Mouse (Mus musculus) c-Kit-negative CD71-positive TER-119-positive erythroid progenitor cells, embryonic 14.5 days (primary cell): ENCODE measurements at regions not wholly inside any gene's neighbourhood (a gene's known extent, or its start where the extent isn't known, plus 50 kb on each side); places are given as distances from the start of the nearest gene placed in this dataset.

Experiments
- DNase-seq: peaks from one replicate; pipeline ENCODE4 v3.0.0-alpha.2; 2013; ENCODE audit warnings: low read depth, low spot score

- DNase-seq = no peak
Observed at GRCm38 (mm10) chr2:174848981-174849681, 88.7 kb downstream of the Edn3 start.

DNA sequence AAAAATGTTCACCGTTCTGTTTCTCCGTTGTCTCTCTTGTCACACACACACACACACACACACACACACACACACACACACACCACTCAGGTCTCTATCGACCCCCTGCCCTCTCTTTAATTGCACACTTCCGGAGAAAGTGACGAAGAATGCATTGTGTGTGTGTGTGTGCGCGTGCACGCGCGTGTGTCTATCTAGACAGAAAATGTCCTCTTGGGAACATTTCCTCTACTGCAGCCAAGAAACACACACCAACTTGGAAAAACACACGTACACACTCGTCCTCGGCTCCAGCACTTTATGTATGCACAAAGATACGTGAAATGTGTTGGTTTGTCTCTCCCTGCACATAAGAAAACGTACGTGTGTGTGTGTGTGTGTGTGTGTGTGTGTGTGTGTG is 90.4 kb downstream of the Edn3 start:
- no peak for DNase-seq

GRCm38 (mm10) chr2:174851525-174852330 is 91.3 kb downstream of the Edn3 start:
- no peak for DNase-seq

GRCm38 (mm10) chr2:174853786-174854185 is 93.4 kb downstream of the Edn3 start:
- no peak for DNase-seq

DNA sequence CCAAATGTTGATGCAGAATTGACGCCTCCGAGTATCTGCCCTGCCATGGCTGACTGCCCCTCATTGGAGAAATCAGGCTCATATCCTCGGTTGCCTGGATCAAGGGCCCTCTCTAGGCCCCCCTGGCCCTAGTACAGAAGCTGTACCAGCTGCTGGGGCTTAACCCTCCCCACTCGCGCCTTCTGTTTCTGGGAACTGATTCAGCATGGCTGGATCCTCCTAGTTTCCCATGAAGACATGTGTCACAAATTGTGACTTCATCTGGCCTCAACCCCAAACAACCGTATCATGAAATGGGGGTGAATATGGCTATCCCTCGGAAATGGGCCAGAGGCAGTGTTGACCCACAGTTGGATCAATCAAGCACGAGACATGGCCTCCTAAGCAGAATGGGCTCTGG is 95.1 kb downstream of the Edn3 start:
- no peak for DNase-seq

- DNase-seq = no peak
Observed at GRCm38 (mm10) chr2:174856135-174856534, 95.7 kb downstream of the Edn3 start.

DNA sequence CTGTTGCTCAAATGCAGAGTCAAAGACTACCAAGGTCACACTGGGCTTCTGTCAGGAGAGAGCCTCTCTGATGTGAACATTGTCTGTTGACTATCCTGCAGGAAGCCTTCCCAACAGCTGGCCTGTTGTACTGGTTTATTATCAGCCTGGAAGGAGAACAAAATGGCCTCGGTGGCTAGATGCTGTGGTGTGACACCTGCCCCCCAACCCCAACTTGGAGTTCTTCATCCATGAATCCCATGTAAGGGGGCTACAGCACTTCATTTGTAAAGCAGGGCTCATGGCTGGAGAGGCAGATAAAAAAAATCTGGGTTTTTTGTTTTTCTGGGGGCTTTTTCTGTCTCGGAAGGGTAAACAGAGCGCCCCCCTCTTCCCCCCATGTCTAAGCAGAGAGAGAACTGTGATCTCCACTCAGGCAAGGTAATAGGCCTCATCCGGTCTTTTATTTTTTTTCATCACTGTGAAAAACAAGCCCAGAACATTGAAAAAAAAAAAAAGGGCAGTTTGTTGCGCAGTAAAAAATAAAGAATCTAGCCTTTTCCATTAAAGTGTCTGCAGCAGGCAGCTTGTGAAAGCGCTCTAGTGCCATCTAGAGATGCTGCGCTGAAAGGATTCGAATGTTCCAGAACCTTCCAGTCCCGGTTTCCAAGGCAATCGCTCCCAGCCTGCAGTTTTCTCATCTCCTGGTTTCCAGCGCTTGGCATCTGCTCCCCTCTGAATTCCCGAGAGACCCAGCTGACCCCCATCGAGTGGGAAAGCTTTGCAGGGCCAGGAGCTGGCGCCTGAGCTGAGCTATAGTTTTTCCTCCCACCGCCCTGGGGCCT is 97.8 kb downstream of the Edn3 start:
- no peak for DNase-seq

DNA sequence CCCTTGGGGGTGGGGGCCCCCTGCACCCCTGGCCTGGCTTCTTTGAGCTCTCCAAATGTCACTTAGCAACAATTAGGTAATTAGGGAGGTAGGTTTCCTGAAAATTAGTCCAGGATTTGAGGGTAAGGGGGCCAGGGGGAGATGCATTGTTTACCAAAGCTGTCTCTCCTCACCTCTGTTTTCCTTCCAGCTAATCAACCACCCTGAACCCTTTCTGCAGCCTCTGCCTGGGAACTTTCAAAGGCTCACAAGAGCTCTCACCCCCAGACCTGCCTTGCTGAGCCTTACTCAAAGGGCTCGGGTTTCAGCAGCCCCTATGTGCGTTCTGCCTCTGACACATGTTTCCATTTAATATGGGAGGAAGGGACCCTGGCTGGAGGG is 98.4 kb downstream of the Edn3 start:
- DNase-seq = no peak

DNA sequence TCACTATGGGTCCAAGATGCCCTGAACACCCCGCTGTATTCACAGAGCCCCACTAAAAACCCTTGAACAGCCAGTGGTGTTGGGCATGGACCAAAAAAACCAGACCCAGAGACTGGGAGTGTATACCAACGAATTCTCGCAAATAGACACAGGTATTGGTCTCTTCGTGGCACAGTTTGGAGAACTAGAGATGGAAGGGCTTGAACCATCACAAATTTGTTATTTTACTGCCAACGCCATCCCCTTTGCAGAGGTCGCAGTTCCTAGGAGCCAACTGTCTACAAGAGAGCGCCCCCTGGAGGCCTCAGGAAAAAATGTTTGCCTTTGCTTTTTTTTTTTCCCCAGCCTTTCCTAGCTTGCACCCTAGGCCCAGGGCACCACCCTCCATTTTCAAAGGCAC is 99.1 kb downstream of the Edn3 start:
- DNase-seq = peak; percentile 2

DNA sequence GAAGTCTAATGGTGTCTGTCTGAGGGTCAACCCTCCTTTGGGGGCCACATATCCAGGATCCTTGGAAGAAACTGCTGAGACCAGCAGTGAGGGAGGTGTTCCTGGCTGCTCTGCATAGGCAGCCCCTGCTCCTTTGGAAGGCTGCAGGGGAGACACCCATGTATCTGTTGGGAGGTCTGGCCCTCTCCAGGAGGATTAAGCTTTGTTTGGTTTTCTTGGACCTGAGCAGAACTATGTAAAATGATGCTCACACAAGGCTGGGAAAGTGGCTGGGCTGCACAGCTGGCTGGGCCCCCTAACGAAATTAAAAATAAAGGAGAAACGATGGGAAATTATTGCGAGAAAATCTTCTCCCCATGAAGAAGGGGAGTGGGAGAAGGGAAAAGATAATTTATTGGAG is 104.2 kb downstream of the Edn3 start:
- no peak for DNase-seq

- no peak for DNase-seq
Observed at GRCm38 (mm10) chr2:174866546-174866945, 106.1 kb downstream of the Edn3 start.

DNA sequence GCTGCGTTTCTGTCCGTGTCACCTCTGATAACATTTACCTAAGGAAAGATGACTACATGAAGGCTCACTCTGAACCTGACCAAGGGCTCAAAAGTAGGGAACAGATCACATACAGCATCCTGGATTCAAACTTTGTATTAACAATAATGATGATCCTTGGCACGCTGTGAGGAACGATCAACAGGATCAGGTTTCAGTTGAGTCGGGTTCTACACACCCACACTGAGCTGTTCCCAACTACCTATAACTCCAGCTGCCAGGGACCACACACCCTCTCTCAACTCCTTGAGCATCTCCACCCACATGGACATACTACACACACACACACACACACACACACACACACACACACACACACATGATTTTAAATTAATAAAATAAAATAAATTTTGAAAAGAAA is 107.0 kb downstream of the Edn3 start:
- no peak for DNase-seq

- no peak for DNase-seq
Observed at GRCm38 (mm10) chr2:174868186-174868585, 107.8 kb downstream of the Edn3 start.

GRCm38 (mm10) chr2:174868743-174869369 is 108.4 kb downstream of the Edn3 start:
- no peak for DNase-seq

DNA sequence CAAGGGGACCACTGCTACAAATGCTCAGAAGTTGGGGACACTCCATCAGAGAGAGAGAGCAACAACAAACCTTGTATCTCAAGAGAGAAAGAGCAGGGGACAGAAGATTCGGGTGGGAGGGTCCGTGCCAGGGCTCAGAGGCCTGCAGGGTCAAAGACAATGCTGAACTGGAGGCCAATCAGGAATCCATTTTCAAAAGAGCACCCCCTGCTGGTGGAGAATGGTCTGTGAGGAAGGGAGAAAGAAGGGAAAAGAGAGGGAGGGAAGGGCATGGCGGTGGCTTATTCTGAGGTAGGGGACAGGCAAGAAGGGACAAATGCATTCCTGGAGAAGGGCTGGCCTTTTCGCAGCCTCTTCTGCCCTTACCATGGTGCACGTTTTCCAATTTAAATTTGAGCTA is 109.9 kb downstream of the Edn3 start:
- DNase-seq = no peak

DNA sequence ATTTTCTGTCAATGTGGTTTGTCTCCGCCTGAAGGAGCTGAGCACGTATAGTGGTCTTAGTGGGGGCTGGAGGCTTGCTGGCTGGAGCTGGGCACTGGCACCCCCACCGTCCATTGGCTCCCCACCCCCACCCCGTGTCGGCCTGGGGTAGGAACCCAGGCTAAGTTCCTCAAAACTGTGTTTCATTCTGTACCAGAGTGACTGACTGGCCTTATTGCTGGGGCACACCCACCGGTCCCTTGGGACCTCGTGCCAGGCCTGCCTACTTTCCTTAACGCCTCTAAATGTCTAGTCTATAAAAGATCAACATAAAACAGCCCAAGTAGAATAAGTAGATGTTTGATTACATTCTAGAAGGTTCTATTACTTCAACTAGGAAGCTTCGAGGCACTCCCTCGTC is 110.8 kb downstream of the Edn3 start:
- DNase-seq = no peak

GRCm38 (mm10) chr2:174871844-174872243 is 111.4 kb downstream of the Edn3 start:
- no peak for DNase-seq

GRCm38 (mm10) chr2:174876886-174877285 is 116.5 kb downstream of the Edn3 start:
- no peak for DNase-seq

DNA sequence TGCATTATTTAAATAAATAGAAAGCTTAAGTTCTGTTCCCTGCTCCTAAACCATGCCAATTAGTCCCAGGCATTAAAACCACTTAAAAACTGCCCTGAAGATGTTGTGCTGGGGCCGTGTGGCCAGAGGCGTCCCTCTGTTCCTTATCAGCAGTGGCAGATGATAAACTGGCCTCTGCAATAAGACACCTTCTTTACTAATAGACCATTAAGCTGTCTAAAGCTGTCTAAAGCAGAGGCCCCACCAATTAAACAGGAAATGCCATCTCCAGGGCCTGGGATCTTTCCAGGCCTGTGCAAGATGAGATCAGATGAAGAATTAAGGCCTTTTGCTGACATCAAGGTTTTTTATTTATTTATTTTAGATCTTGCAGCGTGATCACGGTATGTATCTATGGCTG is 118.6 kb downstream of the Edn3 start:
- DNase-seq = no peak

DNA sequence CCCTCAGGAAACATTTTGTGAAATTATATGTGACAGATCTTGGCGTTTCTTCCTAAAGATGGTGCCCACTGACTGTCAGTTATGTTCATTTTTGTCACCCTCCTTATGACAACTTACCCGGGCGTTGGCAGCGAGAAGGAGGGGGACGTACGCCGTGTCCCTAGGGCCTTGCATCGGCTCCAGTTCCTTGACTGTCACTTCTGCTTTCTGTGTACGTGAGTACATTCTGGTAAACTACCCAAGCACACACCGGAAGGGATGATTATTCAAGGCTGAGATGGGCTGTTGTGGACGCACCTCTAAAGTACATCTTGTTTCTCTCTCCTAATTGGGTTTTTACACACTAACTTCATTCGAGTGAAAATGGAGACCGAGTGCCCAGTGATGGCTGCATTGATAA is 120.2 kb downstream of the Edn3 start:
- no peak for DNase-seq

- no peak for DNase-seq
Observed at GRCm38 (mm10) chr2:174884232-174885225, 124.1 kb downstream of the Edn3 start.
